Mouse (Mus musculus): Measurements from ENCODE around the gene Retnlg. TPM values are rescaled to one million over a fixed set of nuclear protein-coding genes. Genes with fewer than 3 reads are reported as not detected.

Gene Retnlg
- polyA plus RNA-seq, 1 experiment from 2014 or later, result not detected

DNA sequence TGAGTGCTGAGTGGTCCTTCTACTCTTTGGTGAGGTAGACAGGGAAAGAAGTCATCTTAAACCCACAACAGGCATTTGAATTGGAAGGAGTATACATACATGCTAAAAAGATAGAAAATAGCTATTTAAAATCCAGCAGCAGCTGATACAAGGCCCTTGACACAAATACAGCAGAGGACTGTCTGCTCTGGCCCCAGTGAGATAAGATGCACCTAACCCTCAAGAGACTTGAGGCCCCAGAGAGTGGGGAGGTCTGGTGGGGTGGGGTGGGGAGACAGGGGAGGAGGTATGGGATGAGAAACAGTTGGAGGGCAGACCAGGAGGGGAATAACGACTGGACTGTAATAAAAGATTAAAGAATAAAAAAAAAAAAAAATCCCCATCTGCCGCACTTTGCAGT, 4.7 kb upstream of the Retnlg start:
- 52% methylated on average over 2 of the region's 2 CpGs for WGBS
- Histone ChIP-seq H3K9ac (ENCODE audit: low read depth, low read length) (no peak overlapping the region), H3K36me3 (ENCODE audit: control insufficient read depth, insufficient read depth, low read length) (no peaks in the 10 kb centered on the region), H3K27ac (ENCODE audit: low read depth, low read length) (no peak overlapping the region), H3K4me1 (replicated peaks; ENCODE audit: control insufficient read depth, insufficient read depth, low read length) (no peaks in the 10 kb centered on the region), H3K9me3 (ENCODE audit: control insufficient read depth, low read length) (no peaks in the 10 kb centered on the region), H3K4me2 (no peak overlapping the region), H3K27me3 (replicated peaks; ENCODE audit: control insufficient read depth, insufficient read depth, low read length) (no peaks in the 10 kb centered on the region), H3K4me3 (ENCODE audit: low read depth, low read length) (no peak overlapping the region)
- DNase-seq (ENCODE audit: low spot score) (no peak), ATAC-seq (replicated peaks; ENCODE audit: low FRiP score) (peak; percentile 77)

DNA sequence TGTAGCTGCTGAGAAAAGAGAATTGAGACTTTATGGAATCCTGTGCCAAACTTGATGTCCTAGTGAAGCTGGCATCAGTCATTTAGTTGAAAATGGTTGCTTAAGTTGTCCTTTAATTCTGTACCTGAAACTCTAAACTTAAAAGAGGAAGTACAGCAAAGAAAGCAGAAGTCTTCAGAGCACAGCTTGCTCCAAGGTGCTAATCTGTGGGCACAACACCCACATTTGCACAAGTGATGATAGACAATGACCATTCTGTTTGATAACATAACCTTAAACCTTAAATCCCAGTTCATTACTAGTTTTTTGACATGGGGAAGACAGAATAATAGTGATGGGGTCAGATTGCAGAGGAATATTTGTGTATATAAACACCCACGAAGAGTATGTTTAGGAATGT, 3.8 kb upstream of the Retnlg start:
- Histone ChIP-seq H3K27ac (ENCODE audit: low read depth, low read length) (no peak overlapping the region), H3K4me3 (ENCODE audit: low read depth, low read length) (no peak overlapping the region), H3K4me2 (no peak overlapping the region), H3K27me3 (replicated peaks; ENCODE audit: control insufficient read depth, insufficient read depth, low read length) (no peaks in the 10 kb centered on the region), H3K4me1 (replicated peaks; ENCODE audit: control insufficient read depth, insufficient read depth, low read length) (no peaks in the 10 kb centered on the region), H3K9me3 (ENCODE audit: control insufficient read depth, low read length) (no peaks in the 10 kb centered on the region), H3K36me3 (ENCODE audit: control insufficient read depth, insufficient read depth, low read length) (no peaks in the 10 kb centered on the region), H3K9ac (ENCODE audit: low read depth, low read length) (no peak overlapping the region)
- no peak for DNase-seq (ENCODE audit: low spot score)
- ATAC-seq (replicated peaks; ENCODE audit: low FRiP score), result no peak
- 69% methylated on average over 1 of the region's 1 CpGs for WGBS

DNA sequence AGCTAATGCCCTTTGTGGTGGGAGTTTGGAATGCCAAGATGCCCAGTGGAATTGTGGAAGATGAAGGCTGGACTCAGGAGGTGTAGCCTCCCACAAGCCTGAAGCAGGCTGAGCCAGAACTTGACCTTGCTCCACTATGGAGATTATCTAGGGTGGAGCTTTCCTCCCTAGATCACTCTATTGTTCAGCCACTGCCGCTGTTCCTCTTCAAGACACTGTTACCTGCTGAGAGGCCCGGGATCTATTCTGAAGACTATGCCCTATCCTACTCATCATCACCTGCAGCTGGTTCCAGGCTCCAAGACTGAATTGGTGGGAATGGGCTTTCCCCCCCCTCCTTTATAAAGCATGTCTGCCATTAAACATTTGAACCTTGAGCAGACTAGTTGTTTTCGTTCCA, 2.8 kb upstream of the Retnlg start:
- Histone ChIP-seq H3K9ac (ENCODE audit: low read depth, low read length) (no peak overlapping the region), H3K27me3 (replicated peaks; ENCODE audit: control insufficient read depth, insufficient read depth, low read length) (no peaks in the 10 kb centered on the region), H3K9me3 (ENCODE audit: control insufficient read depth, low read length) (no peaks in the 10 kb centered on the region), H3K4me2 (no peak overlapping the region), H3K4me1 (replicated peaks; ENCODE audit: control insufficient read depth, insufficient read depth, low read length) (no peaks in the 10 kb centered on the region), H3K27ac (ENCODE audit: low read depth, low read length) (no peak overlapping the region), H3K36me3 (ENCODE audit: control insufficient read depth, insufficient read depth, low read length) (no peaks in the 10 kb centered on the region), H3K4me3 (ENCODE audit: low read depth, low read length) (no peak overlapping the region)
- DNase-seq (ENCODE audit: low spot score), result no peak
- WGBS, result 88% methylated on average over 3 of the region's 3 CpGs
- no peak for ATAC-seq (replicated peaks; ENCODE audit: low FRiP score)

DNA sequence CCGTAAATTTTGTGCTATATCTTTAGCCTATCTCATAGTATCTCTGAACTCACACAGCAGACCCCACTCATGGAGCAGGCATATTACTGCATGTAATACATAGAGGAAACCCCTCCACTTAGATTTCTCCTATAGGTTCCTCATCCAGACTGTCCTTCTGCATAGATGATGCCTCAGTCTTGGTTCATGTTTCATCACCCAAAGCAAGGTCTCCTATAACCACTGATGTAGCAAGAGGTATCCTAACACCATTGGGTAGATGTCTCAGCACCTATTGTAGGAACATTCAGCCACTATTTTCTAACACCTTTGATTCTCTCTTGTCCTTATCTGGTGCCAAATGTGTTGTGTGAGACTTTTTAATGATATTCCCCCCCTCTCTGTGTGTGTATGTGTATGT, 667 bp upstream of the Retnlg start:
- no peaks in the 10 kb centered on the region for H3K36me3 ChIP-seq (ENCODE audit: control insufficient read depth, insufficient read depth, low read length)
- no peak overlapping the region for H3K9ac ChIP-seq (ENCODE audit: low read depth, low read length)
- H3K27ac ChIP-seq (ENCODE audit: low read depth, low read length), result no peak overlapping the region
- ATAC-seq (replicated peaks; ENCODE audit: low FRiP score), result no peak
- H3K27me3 ChIP-seq (replicated peaks; ENCODE audit: control insufficient read depth, insufficient read depth, low read length), result no peaks in the 10 kb centered on the region
- no peaks in the 10 kb centered on the region for H3K9me3 ChIP-seq (ENCODE audit: control insufficient read depth, low read length)
- DNase-seq (ENCODE audit: low spot score), result no peak
- no peak overlapping the region for H3K4me2 ChIP-seq
- WGBS, result 81% methylated on average over 1 of the region's 1 CpGs
- no peaks in the 10 kb centered on the region for H3K4me1 ChIP-seq (replicated peaks; ENCODE audit: control insufficient read depth, insufficient read depth, low read length)
- no peak overlapping the region for H3K4me3 ChIP-seq (ENCODE audit: low read depth, low read length)

DNA sequence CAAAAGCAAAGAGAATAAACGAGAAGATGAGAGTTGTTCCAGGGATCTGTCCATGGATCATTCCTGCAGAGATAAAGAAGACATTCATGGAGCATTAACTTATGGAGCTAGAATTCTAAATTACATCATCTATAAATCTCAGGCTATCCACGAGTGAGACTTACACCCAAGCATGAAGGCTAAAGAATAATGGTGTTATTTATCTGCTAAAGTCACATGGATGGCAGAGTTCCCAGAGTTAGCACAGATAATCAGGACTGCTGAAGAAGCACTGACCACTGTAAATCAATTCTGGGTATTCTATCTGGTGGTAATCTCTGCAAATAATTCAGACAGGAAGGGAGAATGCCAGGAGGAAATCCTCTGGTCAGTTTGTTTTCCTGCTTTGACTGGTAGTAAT, 18.3 kb downstream of the Retnlg start:
- H3K27me3 ChIP-seq (replicated peaks; ENCODE audit: control insufficient read depth, insufficient read depth, low read length), result no peaks in the 10 kb centered on the region
- H3K9me3 ChIP-seq (ENCODE audit: control insufficient read depth, low read length), result no peaks in the 10 kb centered on the region
- no peak overlapping the region for H3K4me3 ChIP-seq (ENCODE audit: low read depth, low read length)
- no peaks in the 10 kb centered on the region for H3K36me3 ChIP-seq (ENCODE audit: control insufficient read depth, insufficient read depth, low read length)
- ATAC-seq (replicated peaks; ENCODE audit: low FRiP score), result no peak
- H3K27ac ChIP-seq (ENCODE audit: low read depth, low read length), result no peak overlapping the region
- no peak for DNase-seq (ENCODE audit: low spot score)
- H3K9ac ChIP-seq (ENCODE audit: low read depth, low read length), result no peak overlapping the region
- no peak overlapping the region for H3K4me2 ChIP-seq
- H3K4me1 ChIP-seq (replicated peaks; ENCODE audit: control insufficient read depth, insufficient read depth, low read length), result no peaks in the 10 kb centered on the region
- WGBS, result 46% methylated on average over 2 of the region's 2 CpGs

DNA sequence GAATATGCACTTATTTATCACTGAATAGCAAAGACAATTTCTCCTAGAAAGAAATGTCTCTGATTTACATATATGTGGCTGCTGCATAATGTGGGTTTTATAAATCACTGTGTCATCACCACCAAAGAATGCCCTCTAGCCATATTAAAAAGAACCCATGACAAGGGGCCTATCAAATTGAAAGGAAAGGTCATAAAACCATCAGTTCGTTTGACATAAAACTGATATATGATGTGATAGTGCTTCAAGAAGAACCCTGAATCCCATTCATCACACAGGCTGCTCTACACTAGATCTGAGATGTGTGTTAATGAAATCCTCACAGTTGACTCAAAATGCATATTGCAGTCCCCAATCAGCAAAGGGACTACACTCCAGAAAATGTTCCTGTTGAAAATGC, 27.4 kb downstream of the Retnlg start:
- no peaks in the 10 kb centered on the region for H3K27me3 ChIP-seq (replicated peaks; ENCODE audit: control insufficient read depth, insufficient read depth, low read length)
- H3K27ac ChIP-seq (ENCODE audit: low read depth, low read length), result no peak overlapping the region
- no peaks in the 10 kb centered on the region for H3K9me3 ChIP-seq (ENCODE audit: control insufficient read depth, low read length)
- H3K36me3 ChIP-seq (ENCODE audit: control insufficient read depth, insufficient read depth, low read length), result no peaks in the 10 kb centered on the region
- no peaks in the 10 kb centered on the region for H3K4me1 ChIP-seq (replicated peaks; ENCODE audit: control insufficient read depth, insufficient read depth, low read length)
- ATAC-seq (replicated peaks; ENCODE audit: low FRiP score), result no peak
- H3K9ac ChIP-seq (ENCODE audit: low read depth, low read length), result no peak overlapping the region
- H3K4me3 ChIP-seq (ENCODE audit: low read depth, low read length), result no peak overlapping the region
- 62% methylated on average over 1 of the region's 1 CpGs for WGBS
- DNase-seq (ENCODE audit: low spot score), result no peak
- H3K4me2 ChIP-seq, result no peak overlapping the region

DNA sequence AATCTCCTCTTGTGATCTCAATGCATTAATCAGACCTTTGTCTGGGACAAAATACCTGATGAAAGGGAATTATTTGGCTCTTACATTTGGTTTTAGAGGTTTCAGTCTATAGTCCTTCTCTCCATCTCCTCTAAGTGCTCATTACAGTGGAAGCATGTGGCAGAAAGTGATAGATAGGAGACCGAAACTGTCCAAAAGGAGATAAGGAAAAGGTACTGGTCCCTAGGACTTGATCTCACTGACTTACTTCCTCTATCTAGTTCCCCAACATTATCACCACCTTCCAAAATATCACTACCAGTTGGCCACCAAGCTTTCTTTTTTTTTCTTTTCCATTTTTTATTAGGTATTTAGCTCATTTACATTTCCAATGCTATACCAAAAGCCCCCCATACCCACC, 38.8 kb downstream of the Retnlg start:
- Histone ChIP-seq H3K4me3 (ENCODE audit: low read depth, low read length) (no peak overlapping the region), H3K9me3 (ENCODE audit: control insufficient read depth, low read length) (no peaks in the 10 kb centered on the region), H3K27me3 (replicated peaks; ENCODE audit: control insufficient read depth, insufficient read depth, low read length) (no peaks in the 10 kb centered on the region), H3K36me3 (ENCODE audit: control insufficient read depth, insufficient read depth, low read length) (no peaks in the 10 kb centered on the region), H3K4me2 (no peak overlapping the region), H3K27ac (ENCODE audit: low read depth, low read length) (no peak overlapping the region), H3K9ac (ENCODE audit: low read depth, low read length) (no peak overlapping the region), H3K4me1 (replicated peaks; ENCODE audit: control insufficient read depth, insufficient read depth, low read length) (no peaks in the 10 kb centered on the region)
- whole genome bisulfite sequencing, result 69% methylated on average over 1 of the region's 1 CpGs
- ATAC-seq (replicated peaks; ENCODE audit: low FRiP score) (peak; percentile 51; the same call in 1 of the 2 replicates), DNase-seq (ENCODE audit: low spot score) (no peak)

DNA sequence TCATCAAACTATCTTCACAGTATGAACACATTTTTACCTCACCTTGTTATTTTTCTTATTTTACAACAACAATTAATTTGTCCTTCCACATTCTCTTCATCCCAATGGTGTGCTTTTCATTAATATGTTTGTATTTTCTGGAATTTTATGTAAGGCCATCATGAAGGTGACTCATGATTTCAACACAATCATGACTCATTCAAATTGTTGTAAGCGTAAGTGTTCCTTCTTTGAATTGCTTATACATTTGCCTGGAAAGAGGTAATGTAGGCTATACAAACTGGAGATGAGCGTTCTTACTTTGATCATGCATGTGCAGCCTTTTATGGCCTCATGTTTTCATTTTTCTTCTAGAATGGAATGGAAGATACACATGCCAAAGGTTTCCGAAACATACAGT, 40.8 kb downstream of the Retnlg start:
- ATAC-seq (replicated peaks; ENCODE audit: low FRiP score) (no peak), DNase-seq (ENCODE audit: low spot score) (no peak)
- Histone ChIP-seq H3K4me1 (replicated peaks; ENCODE audit: control insufficient read depth, insufficient read depth, low read length) (no peaks in the 10 kb centered on the region), H3K9ac (ENCODE audit: low read depth, low read length) (no peak overlapping the region), H3K9me3 (ENCODE audit: control insufficient read depth, low read length) (no peaks in the 10 kb centered on the region), H3K27ac (ENCODE audit: low read depth, low read length) (no peak overlapping the region), H3K4me3 (ENCODE audit: low read depth, low read length) (no peak overlapping the region), H3K36me3 (ENCODE audit: control insufficient read depth, insufficient read depth, low read length) (no peaks in the 10 kb centered on the region), H3K4me2 (no peak overlapping the region), H3K27me3 (replicated peaks; ENCODE audit: control insufficient read depth, insufficient read depth, low read length) (no peaks in the 10 kb centered on the region)
- WGBS, result 86% methylated on average over 3 of the region's 3 CpGs

DNA sequence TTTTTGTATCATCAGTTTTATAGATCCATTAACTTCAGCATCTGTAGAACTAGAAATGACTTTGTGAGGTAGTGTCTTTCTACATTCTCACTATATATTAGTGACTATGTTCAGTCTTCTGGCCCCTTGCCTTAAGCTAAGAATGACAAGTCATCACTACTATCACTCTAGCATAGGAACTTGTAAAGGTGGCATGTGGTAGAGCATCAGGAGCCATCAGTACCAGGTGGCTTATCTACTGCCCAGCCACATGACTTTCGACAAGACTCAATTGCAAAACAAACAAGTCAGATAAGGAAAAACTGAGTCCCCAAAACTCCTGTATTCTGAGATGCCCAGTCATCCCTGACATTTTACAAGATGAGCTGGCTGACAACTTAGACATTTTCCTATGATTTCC, 51.3 kb downstream of the Retnlg start:
- Histone ChIP-seq H3K4me3 (ENCODE audit: low read depth, low read length) (no peak overlapping the region), H3K27ac (ENCODE audit: low read depth, low read length) (no peak overlapping the region), H3K36me3 (ENCODE audit: control insufficient read depth, insufficient read depth, low read length) (peaks cover 10% of the 10 kb centered on the region; the same call in 1 of the 2 replicates), H3K9ac (ENCODE audit: low read depth, low read length) (no peak overlapping the region), H3K4me2 (no peak overlapping the region), H3K9me3 (ENCODE audit: control insufficient read depth, low read length) (no peaks in the 10 kb centered on the region), H3K27me3 (replicated peaks; ENCODE audit: control insufficient read depth, insufficient read depth, low read length) (no peaks in the 10 kb centered on the region), H3K4me1 (replicated peaks; ENCODE audit: control insufficient read depth, insufficient read depth, low read length) (no peaks in the 10 kb centered on the region)
- WGBS, result 53% methylated on average over 1 of the region's 1 CpGs
- DNase-seq (ENCODE audit: low spot score) (no peak), ATAC-seq (replicated peaks; ENCODE audit: low FRiP score) (peak; percentile 49; the same call in 1 of the 2 replicates)

Data from liver, embryonic 11.5 days (tissue).